Mouse (Mus musculus) ovary, adult 18-20 months (tissue): ENCODE measurements around the gene Ablim2.

Source experiments
- DNase-seq: peaks from one replicate; pipeline ENCODE4 v3.0.0; 2022; ENCODE audit warnings: low spot score, mixed read lengths

Gene Ablim2

DNA sequence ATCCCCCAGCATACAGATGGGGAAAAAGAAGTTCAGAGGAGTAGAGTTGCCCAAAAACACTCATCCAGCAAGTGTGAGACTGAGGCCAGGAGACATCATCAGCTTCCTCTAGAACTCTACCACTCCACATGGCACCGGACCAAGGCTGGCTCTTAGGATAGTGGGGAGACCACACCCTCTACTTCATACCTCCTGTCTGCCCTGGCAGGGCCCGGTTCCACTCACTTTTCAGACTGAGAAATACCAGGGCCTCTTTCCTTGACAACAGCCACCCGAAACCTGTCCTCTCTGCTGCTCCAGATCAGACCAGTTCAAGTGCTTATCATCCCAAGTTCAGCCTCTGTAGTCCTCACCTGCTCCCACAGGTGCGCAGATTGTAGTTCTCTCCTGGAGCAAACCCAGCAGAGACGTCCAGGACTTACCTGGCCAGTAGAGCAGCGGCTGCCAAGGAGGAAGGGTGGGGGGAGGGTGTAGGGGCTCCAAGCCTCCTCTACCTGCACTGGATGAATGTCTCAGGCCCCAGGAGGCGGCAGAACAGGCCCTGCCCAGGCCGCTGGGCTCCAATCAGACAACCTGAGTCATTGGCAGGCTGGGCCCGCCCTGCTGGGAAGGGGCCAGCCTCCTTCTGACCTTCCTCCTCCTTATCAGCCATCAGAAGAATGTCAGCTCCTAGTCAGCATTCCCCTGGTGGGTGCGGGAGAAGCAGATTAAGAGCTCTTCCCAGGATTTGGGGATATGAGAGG, 18.0 kb upstream of the Ablim2 start, which contains the start of gene Sh3tc1:
TSS of gene Sh3tc1 (minus strand) at position 452 of the 743 bp plus-strand sequence.
- DNase-seq: peak; percentile 79

DNA sequence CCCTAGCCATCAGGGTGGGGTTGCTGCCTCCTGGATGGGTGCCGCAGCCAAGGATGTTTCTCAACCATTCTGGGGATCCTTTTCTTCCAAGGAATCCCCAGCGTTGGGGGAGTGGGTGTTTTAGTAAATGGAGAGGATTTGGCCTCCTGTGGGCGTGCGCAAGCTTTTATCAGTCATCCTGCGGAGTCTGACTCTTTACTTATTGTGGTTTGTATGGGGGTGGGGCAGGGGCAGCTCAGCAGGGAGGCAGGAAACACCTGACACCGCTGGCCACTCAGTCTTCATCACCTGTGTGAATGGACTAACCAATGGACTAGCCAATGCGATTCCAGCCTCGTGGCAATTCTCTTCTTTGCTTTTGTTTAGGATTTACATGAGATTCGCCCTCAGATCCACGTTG, 17.0 kb upstream of the Ablim2 start:
- DNase-seq: no peak

DNA sequence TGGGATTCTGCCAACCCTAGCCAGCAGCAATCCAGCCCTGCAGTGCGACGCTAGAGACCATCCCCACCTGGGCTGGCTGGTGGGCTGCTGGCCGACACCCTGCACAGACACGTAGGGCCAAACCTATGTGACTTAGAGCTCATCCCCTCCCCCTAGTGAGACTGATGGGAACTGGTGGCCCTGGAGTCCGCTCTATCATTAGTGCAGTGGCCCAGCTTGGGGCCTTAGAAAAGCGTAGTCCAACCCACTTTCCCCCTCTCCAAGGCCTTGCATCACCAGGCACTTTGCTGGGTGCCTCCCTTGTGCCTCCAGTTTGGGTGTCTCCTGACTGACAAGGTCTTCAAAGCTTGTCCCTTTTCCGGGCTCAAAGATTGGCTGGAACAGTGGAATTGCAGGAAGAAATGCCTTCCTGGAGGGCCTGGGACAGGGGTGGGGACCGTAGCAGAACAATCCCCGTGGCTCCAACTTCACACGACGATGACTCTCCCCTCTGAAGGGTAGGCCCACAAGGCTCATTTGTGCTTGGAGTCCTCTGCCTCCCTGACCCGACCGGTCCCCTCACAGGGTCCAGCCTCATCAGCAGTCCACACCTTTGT, 16.4 kb upstream of the Ablim2 start:
- DNase-seq: no peak

- DNase-seq: peak; percentile 72
Observed at GRCm38 (mm10) chr5:35743238-35743951, 14.3 kb upstream of the Ablim2 start.

DNA sequence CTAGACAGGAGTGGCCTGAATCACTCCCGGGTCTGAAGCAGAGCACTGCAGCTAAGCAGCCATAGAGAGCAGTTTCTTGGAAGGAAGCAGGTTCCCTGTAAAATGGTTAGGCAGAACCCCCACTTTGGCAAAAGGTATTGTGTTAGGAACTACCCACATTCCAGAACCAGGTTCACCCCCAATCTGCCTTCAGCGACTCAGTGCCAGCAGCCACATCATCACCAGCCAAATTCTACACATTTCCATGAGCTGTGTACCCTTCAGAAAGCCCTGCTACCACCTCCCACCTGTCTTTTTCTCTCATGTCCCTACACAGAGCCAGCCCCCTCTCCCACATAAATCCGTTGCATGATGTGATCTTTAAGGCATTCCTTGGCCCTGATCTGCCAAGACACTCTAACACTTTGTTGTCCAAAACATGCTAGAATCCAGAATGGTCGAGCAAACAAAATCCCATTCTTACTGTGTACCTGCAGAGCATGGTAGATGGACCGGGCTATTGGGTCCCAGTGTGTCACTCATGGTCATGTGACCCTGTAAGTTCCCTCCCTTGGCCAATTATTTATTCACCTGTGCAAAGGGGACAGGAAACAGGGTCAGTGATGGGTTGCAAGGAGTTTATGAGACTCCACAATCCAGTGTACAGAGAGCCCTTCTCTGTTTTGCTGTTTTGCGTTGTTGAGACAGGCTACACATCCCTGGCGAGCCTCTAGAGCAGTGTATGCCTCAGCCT, 13.5 kb upstream of the Ablim2 start:
- DNase-seq: no peak

GRCm38 (mm10) chr5:35745406-35745805, 12.3 kb upstream of the Ablim2 start:
- DNase-seq: no peak

- no peak for DNase-seq
Observed at GRCm38 (mm10) chr5:35746910-35747309, 10.8 kb upstream of the Ablim2 start.

DNA sequence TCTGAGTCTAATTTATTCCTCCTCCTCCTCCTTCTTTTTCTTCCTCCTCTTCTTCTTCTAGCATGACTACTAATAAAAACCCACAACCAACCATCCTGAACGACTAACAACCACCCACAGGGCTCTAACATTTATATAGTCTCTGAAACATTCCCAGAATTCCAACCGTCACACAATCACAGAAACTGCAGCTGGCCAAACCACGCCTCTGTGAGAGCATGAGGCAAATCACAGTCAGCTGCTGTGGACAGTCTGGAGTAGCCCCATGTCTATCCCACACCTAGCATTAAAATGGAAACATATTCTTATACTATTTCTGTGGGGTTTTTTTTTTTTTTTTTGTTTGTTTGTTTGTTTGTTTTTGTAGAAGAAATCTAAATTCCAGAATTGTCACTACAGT, 8.3 kb upstream of the Ablim2 start:
- DNase-seq: no peak

GRCm38 (mm10) chr5:35750026-35750425, 7.7 kb upstream of the Ablim2 start:
- no peak for DNase-seq

DNA sequence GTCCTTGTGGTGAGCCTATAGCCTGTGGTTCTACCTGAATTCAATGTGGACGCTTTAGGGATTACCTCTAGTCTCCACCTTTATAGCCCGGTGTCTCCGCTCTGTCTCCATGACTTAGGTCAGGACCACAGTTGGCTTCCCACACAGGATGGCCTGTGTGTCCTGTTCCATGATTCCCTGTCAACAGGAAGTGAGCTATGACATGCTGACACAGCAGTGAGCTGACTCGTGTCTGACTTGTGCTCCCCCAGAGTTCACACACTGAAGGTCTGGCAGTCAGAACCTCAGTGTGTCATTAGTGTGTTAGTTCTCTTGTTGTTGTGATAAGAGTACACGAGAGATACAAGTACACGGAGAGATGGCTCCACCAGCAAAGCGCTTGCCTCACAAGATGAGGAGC, 6.7 kb upstream of the Ablim2 start:
- DNase-seq: no peak

DNA sequence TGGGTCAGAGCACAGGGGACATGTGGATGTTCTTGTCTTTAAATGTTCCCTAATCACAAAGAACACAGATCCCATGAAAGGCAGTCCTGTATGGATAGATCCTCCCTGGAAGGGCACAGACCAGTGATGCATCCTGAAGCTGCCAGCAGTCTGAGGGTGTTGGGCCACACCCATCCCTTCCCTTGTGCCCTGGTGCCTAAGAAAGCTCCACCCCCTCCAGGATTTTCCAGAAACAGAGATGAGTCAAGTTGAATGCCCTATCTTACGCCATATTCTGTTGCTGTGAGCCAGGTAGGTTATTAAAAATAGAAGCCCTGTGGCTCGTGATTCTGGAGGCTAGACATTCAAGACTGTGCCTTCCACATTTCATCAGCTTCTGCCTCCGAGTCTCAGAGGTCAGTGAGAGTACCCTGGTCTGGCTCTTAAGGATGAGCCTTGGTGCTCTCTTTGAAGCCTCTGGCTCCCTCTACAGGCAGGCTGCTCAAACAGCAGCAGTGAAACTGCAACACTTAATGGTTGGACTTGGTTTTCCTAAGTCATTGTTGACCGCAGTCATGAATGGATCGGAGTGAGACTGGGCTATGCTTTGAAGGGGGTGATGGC, 2.4 kb upstream of the Ablim2 start:
- peak; percentile 23 for DNase-seq

- DNase-seq: no peak
Observed at GRCm38 (mm10) chr5:35756020-35756419, 1.7 kb upstream of the Ablim2 start.

DNA sequence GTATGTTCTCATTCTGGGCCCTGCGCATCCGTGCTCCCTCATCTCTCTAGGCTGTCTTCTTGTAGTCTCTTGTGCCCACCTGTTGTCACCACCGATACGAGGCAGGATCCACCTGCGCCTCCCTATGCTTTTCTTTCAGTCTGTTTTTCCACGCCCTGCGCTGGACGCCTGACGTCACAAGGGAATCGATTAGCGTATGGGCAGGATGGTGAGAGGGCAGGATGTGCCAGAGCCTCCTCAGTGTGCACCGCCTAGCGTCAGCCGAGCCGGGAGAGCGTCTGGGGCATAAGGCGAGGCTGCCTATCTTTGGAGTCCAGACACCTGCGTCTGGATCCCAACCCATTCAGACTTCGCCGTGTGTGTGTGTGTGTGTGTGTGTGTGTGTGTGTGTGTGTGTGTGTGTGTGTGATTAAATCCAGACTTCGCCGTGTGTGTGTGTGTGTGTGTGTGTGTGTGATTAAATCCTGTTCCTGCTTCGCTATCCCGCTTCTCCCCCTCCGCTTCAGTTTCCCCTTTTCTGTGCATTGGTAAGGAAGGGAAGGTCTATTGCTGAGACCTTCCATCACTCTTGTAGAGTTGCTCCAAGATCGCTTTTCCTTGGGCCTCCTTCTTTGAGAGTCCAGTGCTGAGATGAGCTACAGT, 562 bp upstream of the Ablim2 start:
- no peak for DNase-seq

- no peak for DNase-seq
Observed at GRCm38 (mm10) chr5:35758081-35759053, 687 bp downstream of the Ablim2 start.

DNA sequence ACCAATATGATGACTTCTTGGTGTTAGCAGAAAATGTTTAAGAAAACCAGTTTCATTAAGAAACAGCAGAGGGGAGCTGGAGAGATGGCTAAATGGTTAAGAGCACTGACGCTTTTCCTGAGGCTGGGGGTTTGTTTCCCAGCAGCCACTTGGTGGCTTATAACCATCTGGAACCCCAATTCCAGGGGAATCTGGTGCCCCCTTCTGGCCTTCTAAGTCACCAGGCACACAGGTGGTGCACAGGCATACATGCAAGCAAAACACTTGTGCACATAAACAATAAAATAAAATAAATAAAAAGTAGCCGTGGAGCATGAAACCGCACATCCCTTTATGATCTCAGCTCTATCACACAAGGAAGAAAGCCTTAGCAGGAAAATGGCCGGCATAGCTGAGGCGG, 3.6 kb downstream of the Ablim2 start:
- no peak for DNase-seq

GRCm38 (mm10) chr5:35762388-35762787, 4.7 kb downstream of the Ablim2 start:
- DNase-seq: no peak

- DNase-seq: no peak
Observed at GRCm38 (mm10) chr5:35762850-35763249, 5.2 kb downstream of the Ablim2 start.

- no peak for DNase-seq
Observed at GRCm38 (mm10) chr5:35765909-35766308, 8.2 kb downstream of the Ablim2 start.

DNA sequence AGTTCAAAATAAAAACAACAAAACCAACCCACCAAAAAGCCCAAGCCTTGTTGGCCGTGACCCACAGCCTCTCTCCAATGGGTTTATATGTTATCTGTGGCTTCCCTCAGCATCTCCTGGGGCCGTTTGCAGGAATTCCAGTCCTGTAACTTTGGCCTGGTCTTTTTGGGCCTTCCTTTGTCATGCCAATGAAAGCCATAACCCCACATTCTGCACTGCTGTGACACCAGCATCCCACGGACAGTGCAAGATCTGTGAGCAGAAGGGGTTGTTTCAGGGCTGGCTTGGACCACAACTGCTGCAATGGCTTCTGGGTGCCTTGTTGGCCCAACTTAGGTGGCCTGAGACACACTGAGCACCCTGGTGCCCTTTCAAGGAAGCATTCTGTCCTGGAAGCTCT, 10.8 kb downstream of the Ablim2 start:
- DNase-seq: no peak

DNA sequence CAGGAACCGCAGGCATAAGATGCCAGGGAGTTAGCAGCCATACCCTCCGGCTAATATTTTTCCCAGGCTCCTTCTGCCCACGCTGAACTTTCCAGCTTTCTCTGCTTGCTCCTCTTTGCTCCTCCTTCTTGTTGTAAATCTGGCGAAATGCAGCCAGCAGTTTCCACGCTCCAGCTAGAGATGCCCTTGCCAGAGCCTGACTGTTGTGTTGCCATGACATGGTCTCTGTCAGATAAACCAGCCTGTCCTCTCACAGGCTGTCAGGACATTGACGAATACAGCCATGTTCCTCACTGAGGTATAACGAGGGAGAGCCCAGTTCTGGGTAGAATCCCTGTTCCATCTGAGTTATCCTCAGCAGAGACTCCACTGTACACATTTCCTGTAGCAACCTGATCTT, 11.3 kb downstream of the Ablim2 start:
- DNase-seq: no peak
